Mouse (Mus musculus) bone marrow macrophage, adult 2 months (primary cell): ENCODE results near the gene Dock1.

ENCODE experiments used
- CTCF ChIP-seq: IDR thresholded peaks from 2 replicates; pipeline ENCODE4 v1.5.1; 2012; ENCODE audit warnings: low read depth, mild to moderate bottlenecking, low read length, moderate library complexity
- POLR2A ChIP-seq: IDR thresholded peaks from 2 replicates; pipeline ENCODE4 v1.6.1; 2012; ENCODE audit warnings: mild to moderate bottlenecking, low read depth, low read length, borderline replicate concordance

GRCm38 (mm10) chr7:134665642-134666282, 4.7 kb upstream of the Dock1 start:
- TF ChIP-seq CTCF (no peak), POLR2A (no peak)
